Mouse (Mus musculus) heart, postnatal 36 days (tissue): ENCODE data around the gene Mrgprb1. TPM values are rescaled to one million over a fixed set of nuclear protein-coding genes. Genes with fewer than 3 reads are reported as not detected.
"Not testable (repeated sequence)": the region's sequence is repeated elsewhere in the genome, so short reads cannot be mapped to it uniquely, and the experiment has no call there.

Source experiments
- DNase-seq, 2 experiments: peaks; one replicate each; pipeline ENCODE4 v3.0.0; 2021 to 2022
- intact Hi-C: fragments of 180-260 bp; cut with DNase I; formaldehyde crosslinking; loops from one replicate; pipeline ENCODE4 v1.15.1; 2025
- total RNA-seq, 2 experiments: library from RNA; stranded (reverse); gene quantifications; 2 replicates each; pipeline ENCODE4 v1.2.3; 2021

Gene Mrgprb1
- total RNA-seq: under 1 TPM; 0.05 to 0.08 TPM

- intact Hi-C loops: no loop called here
- no peak for DNase-seq
Measured at GRCm38 (mm10) chr7:48456242-48456641, at the start of gene Mrgprb1. TSS of gene Mrgprb1 (minus strand) at chr7:48456342.

- no peak for DNase-seq
- intact Hi-C loops: no loop called here
Measured at GRCm38 (mm10) chr7:48499221-48499620, 43.1 kb upstream of the Mrgprb1 start, which contains the start of gene Mrgprx2. TSS of gene Mrgprx2 (minus strand) at chr7:48499321.

- intact Hi-C loops: no loop called here
- DNase-seq: no peak
Measured at GRCm38 (mm10) chr7:48436581-48436980, 19.6 kb downstream of the Mrgprb1 start.

- intact Hi-C loops, DNase-seq: not testable (repeated sequence)
Measured at GRCm38 (mm10) chr7:48435936-48436335, 20.2 kb downstream of the Mrgprb1 start.

Other genes starting within 250 kb of the Mrgprb1 start
- gene Mrgprb8, start 67.8 kb downstream of the Mrgprb1 start, total RNA-seq: not detected
- gene Mrgprx2, start 43.0 kb upstream of the Mrgprb1 start, total RNA-seq: not detected
- gene Mrgprb2, start 101.7 kb upstream of the Mrgprb1 start, total RNA-seq: under 1 TPM in 1 of 2 experiments, not detected in 1; 0.19 TPM
- not detected for gene Mrgprb3, start 187.5 kb upstream of the Mrgprb1 start, total RNA-seq